Mouse (Mus musculus): ENCODE results near the gene Kcnj4. TPM values are rescaled to one million over a fixed set of nuclear protein-coding genes. Genes with fewer than 3 reads are reported as not detected.

Gene Kcnj4
- polyA plus RNA-seq, 2 experiments, result 0.43 TPM; not detected in 1

DNA sequence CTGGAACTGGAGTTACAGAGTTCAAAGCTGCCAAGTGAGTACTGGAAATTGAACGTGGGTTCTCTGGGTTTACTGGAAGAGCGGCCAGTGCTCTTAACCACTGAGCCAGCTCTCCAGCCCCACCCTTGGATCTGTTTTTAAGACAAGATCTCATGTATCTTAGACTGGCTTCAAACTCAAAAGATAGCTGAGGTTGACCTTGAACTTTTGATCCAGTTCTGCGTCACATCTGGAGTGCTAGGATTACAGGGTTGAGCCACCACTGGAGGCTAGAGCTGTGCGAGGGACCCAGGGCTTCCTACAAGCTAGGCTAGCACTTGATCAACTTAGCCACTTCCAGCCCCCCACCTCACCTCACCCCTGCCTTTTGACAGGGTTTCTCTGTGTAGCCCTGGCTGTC lies 51.2 kb downstream of the Kcnj4 start:
- no peak overlapping the region for H3K9ac ChIP-seq (ENCODE audit: low read depth, low read length, severe bottlenecking)
- TF ChIP-seq POLR2A (IDR thresholded peaks at IDR 0.05; ENCODE audit: borderline replicate concordance, extremely low read depth, insufficient read depth, insufficient read length), result no peak
- no peaks in the 10 kb centered on the region for H3K36me3 ChIP-seq (ENCODE audit: control insufficient read depth, insufficient read depth, low read length)
- no peaks in the 10 kb centered on the region for H3K27me3 ChIP-seq (ENCODE audit: control insufficient read depth, insufficient read depth, low read length)
- H3K9me3 ChIP-seq (ENCODE audit: control insufficient read depth, low read length), result no peaks in the 10 kb centered on the region
- ATAC-seq (ENCODE audit: low FRiP score, low read depth) (no peak), DNase-seq (ENCODE audit: low spot score) (no peak)
- no peak overlapping the region for H3K4me2 ChIP-seq (replicated peaks; ENCODE audit: low read depth, low read length, severe bottlenecking)
- no peak overlapping the region for H3K4me3 ChIP-seq (replicated peaks; ENCODE audit: low read length)
- 85% methylated on average over 4 of the region's 4 CpGs for WGBS
- H3K27ac ChIP-seq (replicated peaks; ENCODE audit: low read depth, low read length), result no peak overlapping the region
- no peaks in the 10 kb centered on the region for H3K4me1 ChIP-seq (ENCODE audit: control insufficient read depth, insufficient read depth, low read length)

DNA sequence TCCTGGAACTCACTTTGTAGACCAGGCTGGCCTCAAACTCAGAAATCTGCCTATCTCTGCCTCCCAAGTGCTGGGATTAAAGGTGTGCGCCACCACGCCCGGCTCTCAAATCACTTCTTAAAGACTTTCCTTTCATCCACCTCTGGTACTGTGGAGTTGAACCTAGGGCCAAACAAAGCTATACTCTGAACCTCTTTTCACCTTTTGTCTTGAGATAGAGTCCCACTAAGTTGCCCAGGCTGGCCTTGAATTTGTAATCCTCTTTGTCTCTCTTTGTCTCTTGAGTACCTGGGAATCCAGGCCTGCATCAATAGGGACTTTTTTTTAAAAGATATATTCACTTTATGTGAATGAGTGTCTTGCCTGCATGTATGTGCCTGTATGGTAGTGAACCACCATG lies 57.0 kb downstream of the Kcnj4 start:
- no peak overlapping the region for H3K4me3 ChIP-seq (replicated peaks; ENCODE audit: low read length)
- no peaks in the 10 kb centered on the region for H3K9me3 ChIP-seq (ENCODE audit: control insufficient read depth, low read length)
- H3K9ac ChIP-seq (ENCODE audit: low read depth, low read length, severe bottlenecking), result no peak overlapping the region
- DNase-seq (ENCODE audit: low spot score) (no peak), ATAC-seq (ENCODE audit: low FRiP score, low read depth) (no peak)
- no peak overlapping the region for H3K27ac ChIP-seq (replicated peaks; ENCODE audit: low read depth, low read length)
- WGBS, result 88% methylated on average over 3 of the region's 3 CpGs
- no peak for TF ChIP-seq POLR2A (IDR thresholded peaks at IDR 0.05; ENCODE audit: borderline replicate concordance, extremely low read depth, insufficient read depth, insufficient read length)
- H3K4me2 ChIP-seq (replicated peaks; ENCODE audit: low read depth, low read length, severe bottlenecking), result no peak overlapping the region
- H3K27me3 ChIP-seq (ENCODE audit: control insufficient read depth, insufficient read depth, low read length), result no peaks in the 10 kb centered on the region
- no peaks in the 10 kb centered on the region for H3K4me1 ChIP-seq (ENCODE audit: control insufficient read depth, insufficient read depth, low read length)
- no peaks in the 10 kb centered on the region for H3K36me3 ChIP-seq (ENCODE audit: control insufficient read depth, insufficient read depth, low read length)

DNA sequence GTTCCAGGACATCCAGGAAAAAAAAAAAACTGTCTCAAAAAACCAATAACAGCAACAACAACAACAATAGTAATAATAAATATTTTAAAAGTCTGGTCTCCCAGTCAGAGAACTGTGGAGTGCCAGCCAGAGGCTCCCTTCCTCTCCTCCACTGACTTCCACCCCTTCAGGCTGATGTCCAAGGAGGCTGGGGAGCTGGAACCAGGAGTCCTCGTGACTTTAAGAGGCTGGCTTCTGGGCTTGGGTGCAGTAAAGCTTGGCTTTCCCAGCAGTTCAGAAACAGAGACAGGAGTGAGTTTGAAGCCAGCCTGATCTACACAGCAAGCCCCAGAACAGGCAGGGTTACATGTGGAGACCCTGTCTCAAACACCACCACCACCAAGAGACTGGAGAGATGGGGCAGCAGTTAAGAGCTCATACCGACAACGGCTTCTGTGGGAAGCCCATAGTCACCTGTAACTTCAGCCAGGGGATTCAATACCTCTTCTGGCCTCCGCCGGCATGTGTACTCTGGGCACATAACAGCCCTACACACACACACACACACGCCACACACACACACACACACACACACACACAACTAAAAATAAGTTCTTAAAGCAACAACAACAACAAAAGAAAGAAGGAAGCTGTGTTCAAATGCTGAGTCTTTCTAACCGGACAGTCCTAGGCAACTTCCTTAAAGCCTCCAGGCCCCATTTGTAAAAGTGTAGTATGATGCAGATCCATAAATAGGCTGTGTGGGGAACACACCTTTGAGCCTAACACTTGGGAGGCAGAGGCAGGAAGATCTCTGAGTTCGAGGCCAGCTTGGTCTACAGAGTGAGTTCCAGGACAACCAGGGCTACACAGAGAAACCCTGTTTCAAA lies 59.0 kb downstream of the Kcnj4 start:
- no peak for ATAC-seq (ENCODE audit: low FRiP score, low read depth)
- no peaks in the 10 kb centered on the region for H3K36me3 ChIP-seq (ENCODE audit: control insufficient read depth, insufficient read depth, low read length)
- H3K4me1 ChIP-seq (ENCODE audit: control insufficient read depth, insufficient read depth, low read length), result peaks cover 7% of the 10 kb centered on the region; the same call in 1 of the 2 replicates
- H3K9me3 ChIP-seq (ENCODE audit: control insufficient read depth, low read length), result no peaks in the 10 kb centered on the region
- H3K4me3 ChIP-seq (replicated peaks; ENCODE audit: low read length), result no peak overlapping the region
- H3K27ac ChIP-seq (replicated peaks; ENCODE audit: low read depth, low read length), result no peak overlapping the region
- no peak overlapping the region for H3K9ac ChIP-seq (ENCODE audit: low read depth, low read length, severe bottlenecking)
- WGBS, result 78% methylated on average over 8 of the region's 8 CpGs
- H3K27me3 ChIP-seq (ENCODE audit: control insufficient read depth, insufficient read depth, low read length), result no peaks in the 10 kb centered on the region
- H3K4me2 ChIP-seq (replicated peaks; ENCODE audit: low read depth, low read length, severe bottlenecking), result no peak overlapping the region
- no peak for DNase-seq (ENCODE audit: low spot score)
- TF ChIP-seq POLR2A (IDR thresholded peaks at IDR 0.05; ENCODE audit: borderline replicate concordance, extremely low read depth, insufficient read depth, insufficient read length), result no peak

- H3K27me3 ChIP-seq (ENCODE audit: control insufficient read depth, insufficient read depth, low read length), result no peaks in the 10 kb centered on the region
- no peak overlapping the region for H3K4me3 ChIP-seq (replicated peaks; ENCODE audit: low read length)
- H3K27ac ChIP-seq (replicated peaks; ENCODE audit: low read depth, low read length), result no peak overlapping the region
- H3K9ac ChIP-seq (ENCODE audit: low read depth, low read length, severe bottlenecking), result no peak overlapping the region
- no peak for TF ChIP-seq POLR2A (IDR thresholded peaks at IDR 0.05; ENCODE audit: borderline replicate concordance, extremely low read depth, insufficient read depth, insufficient read length)
- H3K9me3 ChIP-seq (ENCODE audit: control insufficient read depth, low read length), result no peaks in the 10 kb centered on the region
- H3K4me1 ChIP-seq (ENCODE audit: control insufficient read depth, insufficient read depth, low read length), result peaks cover 24% of the 10 kb centered on the region
- DNase-seq (ENCODE audit: low spot score) (no peak), ATAC-seq (ENCODE audit: low FRiP score, low read depth) (no peak)
- no peak overlapping the region for H3K4me2 ChIP-seq (replicated peaks; ENCODE audit: low read depth, low read length, severe bottlenecking)
- 55% methylated on average over 7 of the region's 7 CpGs for WGBS
- H3K36me3 ChIP-seq (ENCODE audit: control insufficient read depth, insufficient read depth, low read length), result peaks cover under 1% of the 10 kb centered on the region; the same call in 1 of the 2 replicates
Measured at GRCm38 (mm10) chr15:79443856-79444410, 61.1 kb downstream of the Kcnj4 start.

GRCm38 (mm10) chr15:79442961-79443518 lies 62.0 kb downstream of the Kcnj4 start:
- 75% methylated on average over 9 of the region's 9 CpGs for WGBS
- no peaks in the 10 kb centered on the region for H3K9me3 ChIP-seq (ENCODE audit: control insufficient read depth, low read length)
- H3K27me3 ChIP-seq (ENCODE audit: control insufficient read depth, insufficient read depth, low read length), result no peaks in the 10 kb centered on the region
- no peak for ATAC-seq (ENCODE audit: low FRiP score, low read depth)
- H3K4me3 ChIP-seq (replicated peaks; ENCODE audit: low read length), result no peak overlapping the region
- peaks cover 29% of the 10 kb centered on the region for H3K4me1 ChIP-seq (ENCODE audit: control insufficient read depth, insufficient read depth, low read length)
- H3K27ac ChIP-seq (replicated peaks; ENCODE audit: low read depth, low read length), result no peak overlapping the region
- peaks cover 10% of the 10 kb centered on the region for H3K36me3 ChIP-seq (ENCODE audit: control insufficient read depth, insufficient read depth, low read length)
- no peak for DNase-seq (ENCODE audit: low spot score)
- no peak for TF ChIP-seq POLR2A (IDR thresholded peaks at IDR 0.05; ENCODE audit: borderline replicate concordance, extremely low read depth, insufficient read depth, insufficient read length)
- no peak overlapping the region for H3K4me2 ChIP-seq (replicated peaks; ENCODE audit: low read depth, low read length, severe bottlenecking)
- H3K9ac ChIP-seq (ENCODE audit: low read depth, low read length, severe bottlenecking), result no peak overlapping the region
